Mouse (Mus musculus): Measurements from ENCODE around the gene Gabbr1. TPM values are rescaled to one million over a fixed set of nuclear protein-coding genes. Genes with fewer than 3 reads are reported as not detected.

Gene Gabbr1
- polyA plus RNA-seq, 1 experiment from 2014 or later = 6.9 TPM

Other genes starting within 250 kb of the Gabbr1 start
- gene H2-M10.6, start 233.8 kb upstream of the Gabbr1 start, polyA plus RNA-seq (2015; fragmentation: Nextera tagmentation; extraction: Ambion mirVana) = not detected in 2 replicates
- gene Trim26, start 208.8 kb upstream of the Gabbr1 start, polyA plus RNA-seq (2015; fragmentation: Nextera tagmentation; extraction: Ambion mirVana) = 21.7 and 22.8 TPM in 2 replicates
- gene Trim15, start 178.8 kb upstream of the Gabbr1 start, polyA plus RNA-seq (2015; fragmentation: Nextera tagmentation; extraction: Ambion mirVana) = 0.23 TPM in 2 replicates
- 13.3 and 16.0 TPM in 2 replicates for gene Trim10, start 176.4 kb upstream of the Gabbr1 start, polyA plus RNA-seq (2015; fragmentation: Nextera tagmentation; extraction: Ambion mirVana)
- gene Trim40, start 155.8 kb upstream of the Gabbr1 start, polyA plus RNA-seq (2015; fragmentation: Nextera tagmentation; extraction: Ambion mirVana) = not detected in 2 replicates
- gene Trim31, start 147.8 kb upstream of the Gabbr1 start, polyA plus RNA-seq (2015; fragmentation: Nextera tagmentation; extraction: Ambion mirVana) = not detected in 2 replicates
- 0.17 and 0.28 TPM in 2 replicates for gene Rnf39, start 103.0 kb upstream of the Gabbr1 start, polyA plus RNA-seq (2015; fragmentation: Nextera tagmentation; extraction: Ambion mirVana)
- gene Ppp1r11, start 94.2 kb upstream of the Gabbr1 start, polyA plus RNA-seq (2015; fragmentation: Nextera tagmentation; extraction: Ambion mirVana) = 78.0 and 90.7 TPM in 2 replicates
- gene Znrd1, start 87.4 kb upstream of the Gabbr1 start, polyA plus RNA-seq (2015; fragmentation: Nextera tagmentation; extraction: Ambion mirVana) = 39.2 and 45.8 TPM in 2 replicates
- 6.2 and 7.2 TPM in 2 replicates for gene Znrd1as, start 87.4 kb upstream of the Gabbr1 start, polyA plus RNA-seq (2015; fragmentation: Nextera tagmentation; extraction: Ambion mirVana)
- gene 2410137M14Rik, start 64.7 kb upstream of the Gabbr1 start, polyA plus RNA-seq (2015; fragmentation: Nextera tagmentation; extraction: Ambion mirVana) = not detected in 2 replicates
- 0.24 and 0.36 TPM in 2 replicates for gene H2-M5, start 56.4 kb upstream of the Gabbr1 start, polyA plus RNA-seq (2015; fragmentation: Nextera tagmentation; extraction: Ambion mirVana)
- 42.5 and 45.5 TPM in 2 replicates for gene Zfp57, start 44.8 kb upstream of the Gabbr1 start, polyA plus RNA-seq (2015; fragmentation: Nextera tagmentation; extraction: Ambion mirVana)
- not detected in 2 replicates for gene Mog, start 22.6 kb upstream of the Gabbr1 start, polyA plus RNA-seq (2015; fragmentation: Nextera tagmentation; extraction: Ambion mirVana)
- not detected in 2 replicates for gene Olfr90, start 42.5 kb downstream of the Gabbr1 start, polyA plus RNA-seq (2015; fragmentation: Nextera tagmentation; extraction: Ambion mirVana)
- not detected in 2 replicates for gene Olfr91, start 52.3 kb downstream of the Gabbr1 start, polyA plus RNA-seq (2015; fragmentation: Nextera tagmentation; extraction: Ambion mirVana)
- not detected in 2 replicates for gene Olfr92, start 74.1 kb downstream of the Gabbr1 start, polyA plus RNA-seq (2015; fragmentation: Nextera tagmentation; extraction: Ambion mirVana)
- not detected in 2 replicates for gene Olfr93, start 115.5 kb downstream of the Gabbr1 start, polyA plus RNA-seq (2015; fragmentation: Nextera tagmentation; extraction: Ambion mirVana)
- not detected in 2 replicates for gene Ubd, start 147.9 kb downstream of the Gabbr1 start, polyA plus RNA-seq (2015; fragmentation: Nextera tagmentation; extraction: Ambion mirVana)
- gene Olfr94, start 155.0 kb downstream of the Gabbr1 start, polyA plus RNA-seq (2015; fragmentation: Nextera tagmentation; extraction: Ambion mirVana) = not detected in 2 replicates
- gene Olfr95, start 167.2 kb downstream of the Gabbr1 start, polyA plus RNA-seq (2015; fragmentation: Nextera tagmentation; extraction: Ambion mirVana) = not detected in 2 replicates
- not detected in 2 replicates for gene Olfr96, start 174.2 kb downstream of the Gabbr1 start, polyA plus RNA-seq (2015; fragmentation: Nextera tagmentation; extraction: Ambion mirVana)
- not detected in 2 replicates for gene Olfr97, start 191.4 kb downstream of the Gabbr1 start, polyA plus RNA-seq (2015; fragmentation: Nextera tagmentation; extraction: Ambion mirVana)
- not detected in 2 replicates for gene Olfr98, start 217.8 kb downstream of the Gabbr1 start, polyA plus RNA-seq (2015; fragmentation: Nextera tagmentation; extraction: Ambion mirVana)
- 0.80 and 1.0 TPM in 2 replicates for gene H2-M3, start 224.3 kb downstream of the Gabbr1 start, polyA plus RNA-seq (2015; fragmentation: Nextera tagmentation; extraction: Ambion mirVana)
- gene Olfr99, start 237.5 kb downstream of the Gabbr1 start, polyA plus RNA-seq (2015; fragmentation: Nextera tagmentation; extraction: Ambion mirVana) = not detected in 2 replicates